Mouse (Mus musculus) heart, adult 8-10 months (tissue): ENCODE measurements at regions not wholly inside any gene's neighbourhood (a gene's known extent, or its start where the extent isn't known, plus 50 kb on each side); places are given as distances from the start of the nearest gene placed in this dataset.

Experiments used
- DNase-seq: peaks from one replicate; pipeline ENCODE4 v3.0.0; 2022; ENCODE audit warnings: low spot score

GRCm38 (mm10) chr2:19049877-19050731 is 52.0 kb downstream of the 4930426L09Rik start:
- no peak for DNase-seq

GRCm38 (mm10) chr2:19055500-19055899 is 57.4 kb downstream of the 4930426L09Rik start:
- peak; percentile 13 for DNase-seq

- no peak for DNase-seq
These were observed 59.7 kb downstream of the 4930426L09Rik start for GRCm38 (mm10) chr2:19057859-19058258.

DNA sequence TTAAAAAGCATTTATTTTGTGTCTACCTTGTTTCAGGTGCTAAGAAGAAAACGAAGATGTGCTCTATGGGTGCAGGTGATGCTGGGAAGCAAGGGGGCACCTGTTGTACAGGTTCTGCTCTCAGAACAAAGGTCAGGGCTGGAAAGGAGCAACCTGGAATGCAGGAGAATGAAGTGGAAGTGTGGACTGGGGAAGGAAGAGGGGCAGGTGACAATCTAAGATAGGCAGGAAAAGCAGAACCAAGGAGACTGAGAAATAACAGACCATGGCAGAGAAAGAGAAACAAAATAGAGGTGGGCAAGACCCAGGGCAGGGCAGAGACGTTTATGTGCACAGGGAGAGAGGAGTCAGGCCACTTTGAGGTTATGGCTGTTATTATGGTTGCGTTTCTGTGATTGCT is 60.6 kb downstream of the 4930426L09Rik start:
- no peak for DNase-seq

- no peak for DNase-seq
These were observed 61.1 kb downstream of the 4930426L09Rik start for GRCm38 (mm10) chr2:19059246-19059645.

DNA sequence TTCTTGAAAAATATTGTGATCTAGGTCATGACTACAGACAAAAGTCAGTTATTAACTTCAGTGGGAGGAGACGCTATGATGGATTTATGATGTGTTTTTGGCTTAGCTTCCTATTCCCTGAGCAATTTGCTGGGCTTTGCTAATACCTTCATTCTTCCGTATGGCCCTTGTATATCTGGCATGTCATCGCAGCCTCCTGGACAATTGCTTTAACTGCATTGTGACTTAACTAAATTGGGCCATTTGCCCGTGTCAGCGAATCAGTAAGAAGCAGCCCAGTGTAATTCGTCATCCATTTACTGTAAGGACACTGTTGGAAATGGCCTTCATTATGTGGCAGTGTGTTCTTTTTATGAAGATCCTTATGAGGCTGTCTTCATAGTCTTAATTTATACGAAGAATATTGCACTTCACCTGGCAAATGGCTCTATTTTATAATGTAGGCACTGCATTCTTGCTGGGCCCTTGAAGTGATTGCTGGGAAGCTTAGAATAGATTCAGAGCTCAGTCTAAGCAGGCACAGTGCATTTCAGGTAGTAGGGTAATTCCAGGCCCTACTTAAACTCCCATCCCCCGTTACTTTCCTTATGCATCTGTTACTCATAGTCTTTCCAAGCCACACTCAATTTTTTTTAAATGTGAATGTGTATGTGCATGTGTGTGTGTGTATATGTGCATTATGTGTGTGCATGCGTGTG is 62.2 kb downstream of the 4930426L09Rik start:
- no peak for DNase-seq

- peak; percentile 63 for DNase-seq
These were observed 66.6 kb downstream of the 4930426L09Rik start for GRCm38 (mm10) chr2:19064560-19065362.

DNA sequence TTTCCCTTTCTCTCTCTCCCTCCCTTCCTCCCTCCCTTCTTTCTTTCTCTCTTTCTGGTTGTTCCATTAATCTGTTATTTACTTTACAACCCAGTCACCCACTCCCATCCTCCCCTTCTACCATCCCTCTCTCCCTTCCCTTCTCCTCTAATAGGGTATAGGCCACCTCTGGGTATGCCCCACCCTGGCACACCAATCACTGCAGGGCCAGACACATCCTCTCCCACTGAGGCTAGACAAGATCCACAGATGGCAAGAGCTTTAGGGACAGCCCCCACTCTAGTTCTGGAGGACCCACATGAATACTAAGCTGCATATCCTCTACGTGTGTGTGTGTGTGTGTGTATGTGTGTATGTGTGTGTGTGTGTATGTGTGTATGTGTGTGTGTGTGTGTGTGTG is 67.4 kb downstream of the 4930426L09Rik start:
- DNase-seq: no peak

- DNase-seq: no peak
These were observed 70.0 kb downstream of the 4930426L09Rik start for GRCm38 (mm10) chr2:19068161-19068560.

GRCm38 (mm10) chr2:19083816-19084215 is 85.7 kb downstream of the 4930426L09Rik start:
- DNase-seq: no peak

GRCm38 (mm10) chr2:19085105-19085504 is 87.0 kb downstream of the 4930426L09Rik start:
- no peak for DNase-seq

GRCm38 (mm10) chr2:19086167-19086566 is 88.0 kb downstream of the 4930426L09Rik start:
- DNase-seq: no peak

DNA sequence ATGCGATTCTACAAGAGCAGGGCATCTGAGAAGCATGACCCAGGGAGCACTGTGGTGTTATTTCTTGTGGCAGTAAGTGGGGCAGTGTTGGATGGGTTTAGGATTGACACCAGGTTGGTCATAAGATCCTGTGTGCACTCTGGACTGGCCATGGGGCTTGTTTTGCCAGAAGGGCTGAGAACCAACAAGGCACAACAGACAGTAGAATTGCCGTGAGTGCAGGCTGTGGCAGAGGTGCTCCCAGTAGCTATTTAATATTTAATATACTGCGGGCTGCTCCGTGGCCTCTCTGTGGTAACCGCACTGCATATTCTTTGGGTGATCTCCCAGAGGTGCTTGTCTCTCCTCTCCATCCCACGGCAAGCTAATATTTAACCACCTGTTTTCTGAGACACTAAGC is 88.5 kb downstream of the 4930426L09Rik start:
- DNase-seq: no peak

- DNase-seq: no peak
These were observed 99.7 kb upstream of the Armc3 start for GRCm38 (mm10) chr2:19099384-19099783.

DNA sequence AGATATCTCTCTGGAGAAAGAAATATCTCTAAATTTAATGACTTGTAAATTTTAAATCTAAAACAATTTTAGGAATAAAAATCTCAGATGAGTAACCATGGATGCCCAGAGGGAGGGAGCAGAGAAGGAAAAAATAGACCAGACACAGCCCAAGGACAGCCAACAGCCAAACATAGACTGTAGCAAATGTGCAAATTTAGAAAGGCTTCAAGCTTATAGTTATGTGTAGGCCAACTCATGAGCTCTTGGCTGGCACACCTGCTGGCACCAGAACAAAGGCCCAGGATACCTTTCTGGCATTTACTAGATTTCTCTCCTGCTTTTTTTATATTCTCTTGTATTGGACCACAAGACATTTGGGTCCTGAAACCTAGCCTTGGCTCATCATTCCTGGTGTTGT is 90.3 kb upstream of the Armc3 start:
- DNase-seq: no peak

- DNase-seq: no peak
These were observed 79.2 kb upstream of the Armc3 start for GRCm38 (mm10) chr2:19119871-19120270.

GRCm38 (mm10) chr2:19132864-19133263 is 66.2 kb upstream of the Armc3 start:
- no peak for DNase-seq

- DNase-seq: peak; percentile 7
These were observed 56.5 kb upstream of the Armc3 start for GRCm38 (mm10) chr2:19142586-19142985.

DNA sequence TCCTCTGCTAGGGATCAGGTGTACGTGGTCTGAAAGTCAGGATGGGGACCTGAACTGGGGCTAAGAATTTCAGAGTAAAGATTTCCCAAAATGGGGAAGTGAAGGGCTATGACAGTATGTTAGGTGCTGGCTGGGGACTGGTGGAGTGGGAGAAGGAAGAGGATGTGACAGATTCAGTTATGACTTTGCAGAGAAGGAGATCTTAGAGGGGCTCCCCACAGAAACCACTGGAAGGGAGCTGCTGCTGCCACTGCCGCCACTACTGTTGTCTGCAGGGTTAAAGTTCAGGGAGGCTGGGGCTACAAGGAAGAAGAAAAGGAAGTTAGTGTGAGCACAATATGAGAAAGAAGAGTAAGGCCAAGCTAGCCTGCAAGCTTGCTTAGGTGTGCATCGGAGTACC is 53.7 kb upstream of the Armc3 start:
- no peak for DNase-seq

- peak; percentile 33 for DNase-seq
These were observed 53.2 kb upstream of the Armc3 start for GRCm38 (mm10) chr2:19145881-19146280.

DNA sequence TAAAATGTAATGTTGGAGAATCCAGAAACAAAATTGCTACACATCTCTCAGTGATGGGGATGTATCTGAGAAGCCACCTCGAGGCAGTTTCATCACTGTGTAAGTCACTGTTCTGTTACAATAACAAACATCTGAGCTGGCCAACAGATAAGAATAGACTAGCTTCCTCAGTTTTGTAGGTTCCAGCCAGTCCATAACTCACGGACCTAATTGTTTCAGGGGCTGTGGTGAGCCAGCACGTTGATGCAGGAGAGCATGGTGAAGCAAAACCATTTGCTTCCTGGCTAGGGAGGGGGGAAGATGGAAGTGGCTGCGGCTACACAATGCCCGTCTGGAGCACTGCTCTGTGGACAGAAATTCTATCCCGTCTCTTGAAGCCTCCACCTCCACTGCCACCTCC is 52.8 kb upstream of the Armc3 start:
- no peak for DNase-seq

DNA sequence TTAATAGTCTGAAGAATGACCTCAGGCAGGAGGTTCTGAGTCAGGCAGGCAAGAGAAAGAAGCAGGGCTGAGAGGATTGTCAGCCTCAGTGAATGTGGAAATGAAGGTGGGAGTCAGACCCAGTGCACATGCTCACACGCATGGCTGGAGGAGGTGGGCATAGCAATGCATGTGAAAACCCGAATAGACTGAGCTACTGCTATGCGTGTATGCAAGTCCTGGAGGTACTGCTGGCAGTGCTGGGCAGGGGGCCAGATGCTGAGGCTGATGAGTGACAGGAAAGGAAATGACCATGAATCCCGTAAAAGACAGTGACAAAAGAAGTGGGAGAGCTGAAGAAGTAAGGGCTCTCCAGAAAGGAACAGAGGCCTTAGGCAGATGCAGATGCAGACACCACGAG is 50.3 kb upstream of the Armc3 start:
- DNase-seq: no peak
